Mouse (Mus musculus) stomach, embryonic 14.5 days (tissue): ENCODE measurements around the gene Cib1. TPM values are rescaled to one million over a fixed set of nuclear protein-coding genes. Genes with fewer than 3 reads are reported as not detected.

ENCODE experiments used
- ATAC-seq: fragments of 200-750 bp; cut with Nextera tagmentation; 2 replicates; pipeline ENCODE4 v1.8.0; 2017; ENCODE audit warnings: low read depth, moderate TSS enrichment; ENCODE audit not compliant: insufficient number of reproducible peaks, insufficient read depth, low FRiP score
- H3K27ac ChIP-seq: fragments of 300-500 bp; sonication (generic); 2 replicates; pipeline ENCODE4 v1.5.1; 2014; ENCODE audit warnings: mild to moderate bottlenecking, low read length, moderate library complexity, mixed read lengths
- H3K27me3 ChIP-seq: fragments of 300-500 bp; sonication (generic); 2 replicates; pipeline ENCODE4 v1.6.1; 2014; ENCODE audit warnings: low read length, control low read depth, mixed read lengths; ENCODE audit not compliant: control insufficient read depth, insufficient read depth
- H3K36me3 ChIP-seq: fragments of 300-500 bp; sonication (generic); 2 replicates; pipeline ENCODE4 v1.6.1; 2014; ENCODE audit warnings: mild to moderate bottlenecking, control low read depth, low read length, moderate library complexity, mixed read lengths; ENCODE audit not compliant: control insufficient read depth, insufficient read depth
- H3K4me1 ChIP-seq: fragments of 300-500 bp; sonication (generic); 2 replicates; pipeline ENCODE4 v1.6.1; 2014; ENCODE audit warnings: low read length, control low read depth, mixed read lengths; ENCODE audit not compliant: control insufficient read depth, insufficient read depth
- H3K4me2 ChIP-seq: fragments of 300-500 bp; sonication (generic); replicated peaks from 2 replicates; pipeline ENCODE4 v1.6.1; 2014; ENCODE audit warnings: low read depth, low read length, control low read depth
- H3K4me3 ChIP-seq: fragments of 300-500 bp; sonication (generic); 2 replicates; pipeline ENCODE4 v1.5.1; 2014; ENCODE audit warnings: low read depth, low read length, control low read depth
- H3K9ac ChIP-seq: fragments of 300-500 bp; sonication (generic); replicated peaks from 2 replicates; pipeline ENCODE4 v1.6.1; 2014; ENCODE audit warnings: low read depth, mild to moderate bottlenecking, control low read depth, low read length, moderate library complexity, mixed read lengths
- H3K9me3 ChIP-seq: fragments of 300-500 bp; sonication (generic); 2 replicates; pipeline ENCODE4 v1.6.1; 2016; ENCODE audit warnings: low read depth, low read length, control low read depth; ENCODE audit not compliant: control insufficient read depth
- WGBS: fragments of 180-500 bp; shearing (Covaris S2); extraction: QIAGEN DNeasy Blood & Tissue Kit; methylation state at CpG from one replicate; pipeline ENCODE4 v1.1.7; 2014; 5-methylcytosine and 5-hydroxymethylcytosine counted together
- polyA plus RNA-seq: library from polyadenylated mRNA; unstranded; fragments of >200 nt; fragmentation: Nextera tagmentation; extraction: Ambion mirVana; gene quantifications from 2 replicates; pipeline ENCODE4 v1.2.1, GENCODE M21; 2014

The Cib1 gene
- polyA plus RNA-seq, 1 experiment from 2014 or later: 112 TPM

GRCm38 (mm10) chr7:80202961-80203360 is 29.7 kb downstream of the Cib1 start:
- Histone ChIP-seq H3K27ac (no peak overlapping the region), H3K36me3 (peaks cover 5% of the 10 kb centered on the region; the same call in 1 of the 2 replicates), H3K9ac (no peak overlapping the region), H3K9me3 (no peaks in the 10 kb centered on the region), H3K4me1 (peaks cover 56% of the 10 kb centered on the region), H3K4me2 (no peak overlapping the region), H3K4me3 (no peak overlapping the region), H3K27me3 (no peaks in the 10 kb centered on the region)
- 83% methylated on average over 5 of the region's 5 CpGs for WGBS
- no peak for ATAC-seq

DNA sequence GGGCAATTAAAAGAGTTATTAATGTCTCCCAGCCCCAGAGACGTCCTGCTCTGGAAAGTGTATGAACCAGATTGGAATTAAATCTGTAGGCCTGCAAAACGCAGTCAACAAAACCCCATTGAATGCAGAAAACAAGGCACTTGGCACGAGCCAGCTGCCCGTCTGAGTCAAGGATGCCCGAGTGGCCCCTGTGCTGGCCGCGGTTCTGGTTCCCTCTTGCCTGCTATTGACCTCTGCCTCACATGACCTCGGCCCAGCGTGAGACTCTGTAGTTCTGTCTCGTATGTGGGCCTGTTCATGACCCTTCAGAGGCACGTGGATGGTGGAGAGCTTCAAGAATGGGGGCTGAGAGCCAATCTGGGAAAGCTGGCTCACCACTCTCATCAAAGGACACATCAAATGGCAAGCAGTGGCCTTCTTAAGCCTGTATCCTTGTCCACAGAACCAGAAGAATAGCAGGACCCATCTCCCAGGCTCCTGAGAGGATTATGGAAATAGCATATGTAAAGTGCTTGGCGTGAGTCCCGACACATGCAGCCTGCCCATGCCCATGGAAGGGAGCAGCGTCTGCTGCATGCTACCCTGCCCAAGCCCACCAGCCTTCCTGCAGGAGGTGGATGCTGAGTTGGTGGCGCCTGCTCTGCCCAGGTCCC is 30.6 kb downstream of the Cib1 start:
- Histone ChIP-seq H3K4me3 (no peak overlapping the region), H3K9ac (no peak overlapping the region), H3K36me3 (peaks cover 5% of the 10 kb centered on the region; the same call in 1 of the 2 replicates), H3K4me2 (no peak overlapping the region), H3K27me3 (no peaks in the 10 kb centered on the region), H3K27ac (no peak overlapping the region; the same call in 1 of the 2 replicates), H3K4me1 (peaks cover 53% of the 10 kb centered on the region), H3K9me3 (no peaks in the 10 kb centered on the region)
- no peak for ATAC-seq
- WGBS: 85% methylated on average over 15 of the region's 15 CpGs

GRCm38 (mm10) chr7:80200963-80201539 is 31.6 kb downstream of the Cib1 start:
- H3K4me1 ChIP-seq: peaks cover 48% of the 10 kb centered on the region
- H3K36me3 ChIP-seq: peaks cover 5% of the 10 kb centered on the region; the same call in 1 of the 2 replicates
- no peaks in the 10 kb centered on the region for H3K27me3 ChIP-seq
- no peaks in the 10 kb centered on the region for H3K9me3 ChIP-seq
- no peak overlapping the region; the same call in 1 of the 2 replicates for H3K4me2 ChIP-seq
- H3K27ac ChIP-seq: no peak overlapping the region
- H3K4me3 ChIP-seq: no peak overlapping the region
- 90% methylated on average over 3 of the region's 5 CpGs for WGBS
- ATAC-seq: no peak
- no peak overlapping the region for H3K9ac ChIP-seq

DNA sequence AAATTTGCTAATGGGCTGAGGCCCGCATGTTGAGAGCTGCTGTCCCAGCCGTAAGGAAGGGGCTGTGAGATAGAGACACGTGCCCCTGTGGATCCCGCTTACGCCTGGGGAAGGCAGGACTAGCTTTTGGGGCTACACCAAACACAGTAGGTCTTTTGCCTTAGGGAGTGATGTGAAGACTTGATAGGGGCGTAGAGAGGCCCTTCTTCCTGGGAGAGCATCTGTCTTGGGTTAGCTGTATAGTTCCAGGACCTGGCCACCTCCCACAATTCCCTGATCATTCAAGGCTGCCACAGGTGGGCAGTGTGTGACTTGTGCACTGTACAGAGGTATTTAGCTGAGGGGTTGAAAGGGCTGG is 32.0 kb downstream of the Cib1 start:
- Histone ChIP-seq H3K27ac (no peak overlapping the region), H3K9ac (no peak overlapping the region), H3K4me1 (peaks cover 43% of the 10 kb centered on the region), H3K27me3 (no peaks in the 10 kb centered on the region), H3K9me3 (no peaks in the 10 kb centered on the region), H3K36me3 (peaks cover 5% of the 10 kb centered on the region; the same call in 1 of the 2 replicates), H3K4me3 (no peak overlapping the region), H3K4me2 (0 out of 2 replicates have a peak overlapping the region, but pooled peaks have one; percentile 93)
- ATAC-seq: no peak
- 86% methylated on average over 6 of the region's 6 CpGs for WGBS

- Histone ChIP-seq H3K27ac (no peak overlapping the region; the same call in 1 of the 2 replicates), H3K4me3 (peak overlapping the region; percentile 76; the same call in 1 of the 2 replicates), H3K4me1 (peaks cover 41% of the 10 kb centered on the region), H3K9ac (no peak overlapping the region), H3K36me3 (peaks cover 5% of the 10 kb centered on the region; the same call in 1 of the 2 replicates), H3K9me3 (no peaks in the 10 kb centered on the region), H3K27me3 (no peaks in the 10 kb centered on the region), H3K4me2 (peak overlapping the region; percentile 93)
- 66% methylated on average over 11 of the region's 11 CpGs for WGBS
- ATAC-seq: no peak
Observed at GRCm38 (mm10) chr7:80199851-80200587, 32.6 kb downstream of the Cib1 start.

DNA sequence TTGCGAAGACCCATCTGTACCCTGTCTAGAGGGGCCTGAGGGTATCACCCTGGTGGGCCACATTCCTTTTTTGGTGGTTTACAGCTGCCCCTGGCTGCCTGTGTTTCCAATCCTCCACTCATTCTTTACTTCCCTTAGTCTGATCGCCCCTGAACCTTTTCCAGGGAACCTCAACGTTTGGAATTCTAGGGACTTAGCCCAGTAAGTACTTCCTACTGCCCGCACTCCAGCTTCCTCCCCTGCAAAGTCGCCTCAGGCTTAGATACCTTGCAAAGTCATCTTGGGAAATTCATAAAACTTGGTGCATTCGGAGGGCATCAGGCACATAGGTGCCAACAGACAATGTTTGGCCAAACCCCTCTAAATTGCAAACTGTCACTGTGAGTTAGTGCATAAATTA is 33.3 kb downstream of the Cib1 start:
- Histone ChIP-seq H3K36me3 (peaks cover 5% of the 10 kb centered on the region; the same call in 1 of the 2 replicates), H3K4me1 (peaks cover 38% of the 10 kb centered on the region)
- WGBS: 26% methylated on average over 6 of the region's 6 CpGs

GRCm38 (mm10) chr7:80198863-80199262 is 33.8 kb downstream of the Cib1 start:
- Histone ChIP-seq H3K9ac (peak overlapping the region; percentile 69), H3K4me2 (peak overlapping the region; percentile 93), H3K27me3 (no peaks in the 10 kb centered on the region), H3K9me3 (no peaks in the 10 kb centered on the region), H3K27ac (peak overlapping the region; percentile 94), H3K4me1 (peaks cover 37% of the 10 kb centered on the region), H3K36me3 (peaks cover 5% of the 10 kb centered on the region; the same call in 1 of the 2 replicates), H3K4me3 (peak overlapping the region; percentile 76)
- WGBS: 0% methylated on average over 11 of the region's 11 CpGs
- ATAC-seq: 0 out of 2 replicates have a peak, but pooled peaks have one; percentile 5

More for the DNA sequence above, 33.3 kb downstream of the Cib1 start:
- H3K27me3 ChIP-seq: no peaks in the 10 kb centered on the region
- peak overlapping the region; percentile 76 for H3K4me3 ChIP-seq
- peak overlapping the region; percentile 69 for H3K9ac ChIP-seq
- H3K9me3 ChIP-seq: no peaks in the 10 kb centered on the region
- H3K4me2 ChIP-seq: peak overlapping the region; percentile 93
- H3K27ac ChIP-seq: peak overlapping the region; percentile 94
- no peak for ATAC-seq
